8 mouse cellular contexts compared by ENCODE assay signal in genomic region chr12:3308541-3309241, GRCm38 (mm10). TPM values are rescaled to one million over a fixed set of nuclear protein-coding genes. Genes with fewer than 3 reads are reported as not detected.
DNase-seq lines count a peak whose midpoint lies in the region; ATAC-seq and TF ChIP-seq lines count a peak whose summit lies in the region.

No protein-coding gene starts in this region.

- no peak for ATAC-seq in heart, embryonic 11.5 days (replicated peaks; ENCODE audit: insufficient number of reproducible peaks, low FRiP score, low TSS enrichment)
- peak; percentile 17; the same call in 1 of the 2 replicates for ATAC-seq in G1E (ENCODE audit: extremely low read depth, insufficient number of reproducible peaks, low FRiP score, poor library complexity, severe bottlenecking)
- ATAC-seq in embryonic facial prominence, embryonic 14.5 days (ENCODE audit: low read depth), result no peak
- no peak for ATAC-seq in hindbrain, postnatal 0 days
- no peak for ATAC-seq in lung, embryonic 14.5 days (ENCODE audit: insufficient read depth)

- H3K9ac ChIP-seq in heart, embryonic 11.5 days (ENCODE audit: low read depth, low read length), result peak overlapping the region; percentile 89
- peak overlapping the region; percentile 89 for H3K9ac ChIP-seq in embryonic facial prominence, embryonic 14.5 days (ENCODE audit: low read depth, low read length)
- peak overlapping the region; percentile 75 for H3K9ac ChIP-seq in hindbrain, postnatal 0 days (replicated peaks; ENCODE audit: low read length)
- peak overlapping the region; percentile 91 for H3K9ac ChIP-seq in lung, embryonic 14.5 days

- peaks cover 11% of the 10 kb centered on the region for H3K4me1 ChIP-seq in heart, embryonic 11.5 days (ENCODE audit: control insufficient read depth, insufficient read depth, low read length)
- H3K4me1 ChIP-seq in G1E (ENCODE audit: insufficient read depth, low read depth, low read length), result peaks cover 28% of the 10 kb centered on the region
- peaks cover 11% of the 10 kb centered on the region; the same call in 1 of the 2 replicates for H3K4me1 ChIP-seq in embryonic facial prominence, embryonic 14.5 days (ENCODE audit: control insufficient read depth, insufficient read depth, low read length)
- H3K4me1 ChIP-seq in hindbrain, postnatal 0 days (ENCODE audit: insufficient read depth, low read length), result peaks cover 14% of the 10 kb centered on the region
- peaks cover 6% of the 10 kb centered on the region; the same call in 1 of the 2 replicates for H3K4me1 ChIP-seq in lung, embryonic 14.5 days (ENCODE audit: insufficient read depth)

- no peaks in the 10 kb centered on the region for H3K9me3 ChIP-seq in heart, embryonic 11.5 days (replicated peaks; ENCODE audit: control insufficient read depth, low read length)
- H3K9me3 ChIP-seq in G1E (replicated peaks), result no peaks in the 10 kb centered on the region
- no peaks in the 10 kb centered on the region for H3K9me3 ChIP-seq in embryonic facial prominence, embryonic 14.5 days (ENCODE audit: control insufficient read depth, low read length)
- no peaks in the 10 kb centered on the region for H3K9me3 ChIP-seq in hindbrain, postnatal 0 days (ENCODE audit: low read length)
- H3K9me3 ChIP-seq in lung, embryonic 14.5 days (ENCODE audit: low read depth, low read length), result no peaks in the 10 kb centered on the region

- H3K4me3 ChIP-seq in heart, embryonic 11.5 days (ENCODE audit: low read depth, low read length), result peak overlapping the region; percentile 82
- H3K4me3 ChIP-seq in G1E (ENCODE audit: low read depth, low read length), result peak overlapping the region; percentile 79
- H3K4me3 ChIP-seq in embryonic facial prominence, embryonic 14.5 days (ENCODE audit: low read depth, low read length), result peak overlapping the region; percentile 95
- peak overlapping the region; percentile 96 for H3K4me3 ChIP-seq in hindbrain, postnatal 0 days (ENCODE audit: low read length)
- H3K4me3 ChIP-seq in lung, embryonic 14.5 days (ENCODE audit: low read depth, low read length), result peak overlapping the region; percentile 93

- no peak for TF ChIP-seq CTCF in G1E (IDR thresholded peaks at IDR 0.05; ENCODE audit: low read depth, low read length)
- no peak for TF ChIP-seq CTCF in hindbrain, postnatal 0 days (IDR thresholded peaks at IDR 0.05; ENCODE audit: low read depth)
- TF ChIP-seq CTCF in lung, embryonic 14.5 days (IDR thresholded peaks at IDR 0.05; ENCODE audit: low read depth), result no peak

- H3K27ac ChIP-seq in heart, embryonic 11.5 days (ENCODE audit: low read depth, low read length), result peak overlapping the region; percentile 98
- H3K27ac ChIP-seq in embryonic facial prominence, embryonic 14.5 days (replicated peaks; ENCODE audit: low read depth, low read length), result peak overlapping the region; percentile 96
- peak overlapping the region; percentile 93 for H3K27ac ChIP-seq in hindbrain, postnatal 0 days
- H3K27ac ChIP-seq in lung, embryonic 14.5 days (ENCODE audit: low read depth), result peak overlapping the region; percentile 98

- no peaks in the 10 kb centered on the region for H3K36me3 ChIP-seq in heart, embryonic 11.5 days (ENCODE audit: control insufficient read depth, insufficient read depth, low read length)
- peaks cover 16% of the 10 kb centered on the region for H3K36me3 ChIP-seq in G1E (replicated peaks)
- H3K36me3 ChIP-seq in embryonic facial prominence, embryonic 14.5 days (ENCODE audit: control insufficient read depth, insufficient read depth, low read length), result no peaks in the 10 kb centered on the region
- no peaks in the 10 kb centered on the region for H3K36me3 ChIP-seq in hindbrain, postnatal 0 days (ENCODE audit: insufficient read depth, low read length)
- no peaks in the 10 kb centered on the region for H3K36me3 ChIP-seq in lung, embryonic 14.5 days (ENCODE audit: insufficient read depth)

- intact Hi-C loops in heart, postnatal 25 days (cut with DNase I), result loop anchor here (1.0 to 5.0 kb wide), 5 partner anchors 16 to 1609 kb away; partner anchors contain the start of gene Atad2b

- peak overlapping the region; percentile 86 for H3K4me2 ChIP-seq in heart, embryonic 11.5 days
- H3K4me2 ChIP-seq in embryonic facial prominence, embryonic 14.5 days (ENCODE audit: low read depth, low read length), result peak overlapping the region; percentile 85
- peak overlapping the region; percentile 76 for H3K4me2 ChIP-seq in hindbrain, postnatal 0 days (ENCODE audit: low read depth, low read length)
- peak overlapping the region; percentile 92 for H3K4me2 ChIP-seq in lung, embryonic 14.5 days

- no peaks in the 10 kb centered on the region for H3K27me3 ChIP-seq in heart, embryonic 11.5 days (ENCODE audit: control insufficient read depth, insufficient read depth, low read length)
- H3K27me3 ChIP-seq in G1E (ENCODE audit: insufficient read depth, low read length), result no peaks in the 10 kb centered on the region
- no peaks in the 10 kb centered on the region for H3K27me3 ChIP-seq in embryonic facial prominence, embryonic 14.5 days (replicated peaks; ENCODE audit: control insufficient read depth, insufficient read depth, low read length)
- H3K27me3 ChIP-seq in hindbrain, postnatal 0 days (ENCODE audit: insufficient read depth, low read length), result no peaks in the 10 kb centered on the region
- H3K27me3 ChIP-seq in lung, embryonic 14.5 days (ENCODE audit: insufficient read depth, low read length), result no peaks in the 10 kb centered on the region

- 3% methylated on average over 19 of the region's 19 CpGs for WGBS in heart, embryonic 11.5 days (ENCODE audit: insufficient replicate concordance)
- 2% methylated on average over 19 of the region's 19 CpGs for WGBS in embryonic facial prominence, embryonic 14.5 days
- WGBS in hindbrain, postnatal 0 days, result 3% methylated on average over 19 of the region's 19 CpGs
- 2% methylated on average over 19 of the region's 19 CpGs for WGBS in lung, embryonic 14.5 days

- DNase-seq in heart, postnatal 25 days (ENCODE audit: low spot score), result no peak
- no peak for DNase-seq in G1E (ENCODE audit: low spot score)
- peak; percentile 39 for DNase-seq in embryonic facial prominence, embryonic 14.5 days (ENCODE audit: low spot score)
- peak; percentile 45 for DNase-seq in hindbrain, postnatal 0 days (ENCODE audit: low spot score)
- peak; percentile 56 for DNase-seq in lung, embryonic 14.5 days
- DNase-seq in right cerebral cortex, postnatal 10 days (ENCODE audit: low spot score in 2 of 2), result peak; percentile 46 to 63
- DNase-seq in gastrocnemius, postnatal 4 days (ENCODE audit: low spot score in 2 of 2), result no peak

RNA-seq across cellular contexts. Expression of gene Rab10, which starts 1.1 kb away (rescaled TPM):
- 68.9 and 70.6 TPM in 2 replicates for polyA plus RNA-seq in heart, embryonic 11.5 days (2014; fragmentation: Nextera tagmentation; extraction: Ambion mirVana)
- 100 to 1,000 TPM; 120 to 135 TPM for total RNA-seq in heart, postnatal 25 days (2021)
- total RNA-seq in G1E (2014; fragmentation: Nextera tagmentation) (156 and 170 TPM in 2 replicates), G1E (2017) (119 and 131 TPM in 2 replicates)
- polyA plus RNA-seq in G1E (2012), result 50.0 and 61.9 TPM in 2 replicates
- 98.7 and 98.8 TPM in 2 replicates for polyA plus RNA-seq in embryonic facial prominence, embryonic 14.5 days (2014; fragmentation: Nextera tagmentation; extraction: Ambion mirVana)
- 202 and 220 TPM in 2 replicates for total RNA-seq in hindbrain, postnatal 0 days (2014; rRNA removed)
- polyA plus RNA-seq in hindbrain, postnatal 0 days (2015; fragmentation: Nextera tagmentation; extraction: Ambion mirVana), result 133 and 140 TPM in 2 replicates
- 89.7 and 89.8 TPM in 2 replicates for polyA plus RNA-seq in lung, embryonic 14.5 days (2014; fragmentation: Nextera tagmentation; extraction: Ambion mirVana)
- total RNA-seq in gastrocnemius, postnatal 4 days (2021), result 100 to 1,000 TPM; 196 to 210 TPM

RNA-seq across cellular contexts. Expression of gene Kif3c, which starts 56.2 kb away (rescaled TPM):
- polyA plus RNA-seq in heart, embryonic 11.5 days (2014; fragmentation: Nextera tagmentation; extraction: Ambion mirVana), result 5.9 and 8.7 TPM in 2 replicates
- 1 to 10 TPM; 3.8 to 4.4 TPM for total RNA-seq in heart, postnatal 25 days (2021)
- total RNA-seq in G1E (2014; fragmentation: Nextera tagmentation) (0.53 and 0.78 TPM in 2 replicates), G1E (2017) (1.9 and 2.0 TPM in 2 replicates)
- polyA plus RNA-seq in G1E (2012), result 0.46 and 0.55 TPM in 2 replicates
- polyA plus RNA-seq in embryonic facial prominence, embryonic 14.5 days (2014; fragmentation: Nextera tagmentation; extraction: Ambion mirVana), result 11.1 and 13.4 TPM in 2 replicates
- total RNA-seq in hindbrain, postnatal 0 days (2014; rRNA removed), result 142 and 150 TPM in 2 replicates
- 56.0 and 58.5 TPM in 2 replicates for polyA plus RNA-seq in hindbrain, postnatal 0 days (2015; fragmentation: Nextera tagmentation; extraction: Ambion mirVana)
- 12.4 and 14.1 TPM in 2 replicates for polyA plus RNA-seq in lung, embryonic 14.5 days (2014; fragmentation: Nextera tagmentation; extraction: Ambion mirVana)
- total RNA-seq in gastrocnemius, postnatal 4 days (2021), result 10 to 100 TPM; 12.7 to 12.8 TPM

Comparison
In these comparisons a context has a peak if more than half of its experiments do, and no peak if none do; other contexts are left out.
1. DNase-seq: peak in embryonic facial prominence, embryonic 14.5 days (single experiment), hindbrain, postnatal 0 days (single experiment), lung, embryonic 14.5 days (single experiment) and right cerebral cortex, postnatal 10 days (2 of 2); none in heart, postnatal 25 days (single experiment), G1E (single experiment) and gastrocnemius, postnatal 4 days (0 of 2).
2. Peak in every context shown above with its lines, with median percentiles within 50 percentile points of each other: H3K27ac ChIP-seq, H3K4me2 ChIP-seq, H3K4me3 ChIP-seq and H3K9ac ChIP-seq.